Mouse (Mus musculus) myocyte (in vitro differentiated cells): Measurements from ENCODE around the gene Arap2. TPM values are rescaled to one million over a fixed set of nuclear protein-coding genes. Genes with fewer than 3 reads are reported as not detected.

Source experiments
- H3K27me3 ChIP-seq: one replicate; pipeline ENCODE4 v1.6.1; 2011; ENCODE audit not compliant: control insufficient read depth, insufficient read depth, insufficient read length
- H3K36me3 ChIP-seq: one replicate; pipeline ENCODE4 v1.6.1; 2011; ENCODE audit not compliant: control insufficient read depth, insufficient read depth
- H3K4me2 ChIP-seq: one replicate; pipeline ENCODE4 v1.6.1; 2011; ENCODE audit warnings: low read depth, control low read depth
- H3K4me3 ChIP-seq: one replicate; pipeline ENCODE4 v1.5.1; 2011; ENCODE audit warnings: mild to moderate bottlenecking, control low read depth, moderate library complexity
- H3K79me2 ChIP-seq: one replicate; pipeline ENCODE4 v1.6.1; 2011; ENCODE audit not compliant: control insufficient read depth, insufficient read depth
- H3ac ChIP-seq: one replicate; pipeline ENCODE4 v1.6.1; 2011; ENCODE audit not compliant: control insufficient read depth, insufficient read length
- CEBPB ChIP-seq: IDR thresholded peaks from 2 replicates; pipeline ENCODE4 v1.6.1; 2011; ENCODE audit warnings: mild to moderate bottlenecking, moderate library complexity; ENCODE audit not compliant: poor library complexity, insufficient read depth, severe bottlenecking
- E2F4 ChIP-seq: IDR thresholded peaks from one replicate; pipeline ENCODE4 v1.6.1; 2011; ENCODE audit warnings: mild to moderate bottlenecking, control low read depth, moderate library complexity; ENCODE audit not compliant: insufficient read depth
- MAX ChIP-seq: IDR thresholded peaks from one replicate; pipeline ENCODE4 v1.6.1; 2011; ENCODE audit warnings: low read depth, mild to moderate bottlenecking, control low read depth
- MYOD1 ChIP-seq, 3 experiments: IDR thresholded peaks; one replicate each; pipeline ENCODE4 v1.6.1; 2011; ENCODE audit warnings: control low read depth in 2 of 3, low read depth in 2 of 3, mild to moderate bottlenecking in 2 of 3, moderate library complexity in 1 of 3; ENCODE audit not compliant: insufficient read length in 2 of 3, control insufficient read depth in 1 of 3
- MYOG ChIP-seq, 3 experiments: IDR thresholded peaks; one replicate each; pipeline ENCODE4 v1.6.1; 2011; ENCODE audit warnings: control low read depth in 2 of 3, low read depth in 2 of 3, mild to moderate bottlenecking in 2 of 3; ENCODE audit not compliant: insufficient read length in 2 of 3, control insufficient read depth in 1 of 3, insufficient read depth in 1 of 3
- POLR2A ChIP-seq: IDR thresholded peaks from one replicate; pipeline ENCODE4 v1.6.1; 2011; ENCODE audit warnings: low read depth, mild to moderate bottlenecking, control low read depth, moderate library complexity; ENCODE audit not compliant: insufficient read length
- POLR2AphosphoS2 ChIP-seq: IDR thresholded peaks from one replicate; pipeline ENCODE4 v1.6.1; 2011; ENCODE audit warnings: low read depth, control low read depth; ENCODE audit not compliant: insufficient read length
- REST ChIP-seq: IDR thresholded peaks from one replicate; pipeline ENCODE4 v1.6.1; 2011; ENCODE audit warnings: mild to moderate bottlenecking, control low read depth, moderate library complexity; ENCODE audit not compliant: insufficient read depth, insufficient read length
- SRF ChIP-seq: IDR thresholded peaks from one replicate; pipeline ENCODE4 v1.6.1; 2011; ENCODE audit warnings: low read depth; ENCODE audit not compliant: control insufficient read depth, insufficient read length
- TCF12 ChIP-seq: IDR thresholded peaks from one replicate; pipeline ENCODE4 v1.6.1; 2011; ENCODE audit warnings: mild to moderate bottlenecking, control low read depth; ENCODE audit not compliant: poor library complexity, insufficient read depth, severe bottlenecking
- TCF3 ChIP-seq: IDR thresholded peaks from one replicate; pipeline ENCODE4 v1.6.1; 2011; ENCODE audit warnings: low read depth, control low read depth; ENCODE audit not compliant: insufficient read length
- USF1 ChIP-seq: IDR thresholded peaks from one replicate; pipeline ENCODE4 v1.6.1; 2011; ENCODE audit warnings: low read depth, mild to moderate bottlenecking, control low read depth, moderate library complexity
- polyA plus RNA-seq: library from polyadenylated mRNA; unstranded; fragments of >200 nt; fragmentation: generic; extraction: Trizol; gene quantifications from one replicate; pipeline ENCODE4 v1.2.1, GENCODE M21; 2012; ENCODE audit warnings: missing spikeins

Arap2 gene
- polyA plus RNA-seq, 1 experiment = 1.2 TPM

GRCm38 (mm10) chr5:62723261-62724105 is 42.5 kb downstream of the Arap2 start:
- Histone ChIP-seq H3K4me2 (no peak overlapping the region), H3K4me3 (no peak overlapping the region), H3ac (no peak overlapping the region), H3K79me2 (no peaks in the 10 kb centered on the region), H3K27me3 (no peaks in the 10 kb centered on the region), H3K36me3 (no peaks in the 10 kb centered on the region)
- TF ChIP-seq TCF3 (no peak), SRF (no peak), MYOG (IDR thresholded peaks at IDR 0.05; ENCODE audit: control insufficient read depth in 1 of 3, insufficient read depth in 1 of 3, insufficient read length in 2 of 3, low read depth in 2 of 3) (no peak), TCF12 (no peak), MYOD1 (IDR thresholded peaks at IDR 0.05; ENCODE audit: control insufficient read depth in 1 of 3, insufficient read length in 2 of 3, low read depth in 2 of 3) (no peak), E2F4 (no peak), POLR2AphosphoS2 (no peak), REST (no peak), POLR2A (no peak), CEBPB (no peak), USF1 (no peak), MAX (no peak)

GRCm38 (mm10) chr5:62716468-62716867 is 49.5 kb downstream of the Arap2 start:
- Histone ChIP-seq H3K79me2 (no peaks in the 10 kb centered on the region), H3K27me3 (no peaks in the 10 kb centered on the region), H3K4me2 (no peak overlapping the region), H3K36me3 (no peaks in the 10 kb centered on the region), H3K4me3 (no peak overlapping the region), H3ac (no peak overlapping the region)
- TF ChIP-seq USF1 (no peak), POLR2AphosphoS2 (no peak), MYOG (IDR thresholded peaks at IDR 0.05; ENCODE audit: control insufficient read depth in 1 of 3, insufficient read depth in 1 of 3, insufficient read length in 2 of 3, low read depth in 2 of 3) (no peak), TCF3 (no peak), REST (no peak), POLR2A (no peak), MAX (no peak), E2F4 (no peak), CEBPB (no peak), SRF (no peak), TCF12 (no peak), MYOD1 (IDR thresholded peaks at IDR 0.05; ENCODE audit: control insufficient read depth in 1 of 3, insufficient read length in 2 of 3, low read depth in 2 of 3) (no peak)

- no peaks in the 10 kb centered on the region for H3K36me3 ChIP-seq
Measured at GRCm38 (mm10) chr5:62715977-62716376, 50.0 kb downstream of the Arap2 start.

GRCm38 (mm10) chr5:62715436-62715835 is 50.5 kb downstream of the Arap2 start:
- H3K79me2 ChIP-seq = no peaks in the 10 kb centered on the region
- no peaks in the 10 kb centered on the region for H3K36me3 ChIP-seq
- no peaks in the 10 kb centered on the region for H3K27me3 ChIP-seq
- no peak overlapping the region for H3K4me3 ChIP-seq
- no peak overlapping the region for H3ac ChIP-seq
- no peak for TF ChIP-seq E2F4
- TF ChIP-seq POLR2AphosphoS2 = no peak
- TF ChIP-seq CEBPB = no peak
- H3K4me2 ChIP-seq = no peak overlapping the region

More at GRCm38 (mm10) chr5:62715977-62716376, 50.0 kb downstream of the Arap2 start:
- no peak overlapping the region for H3K4me2 ChIP-seq
- no peaks in the 10 kb centered on the region for H3K27me3 ChIP-seq
- TF ChIP-seq CEBPB = no peak
- TF ChIP-seq SRF = no peak
- TF ChIP-seq E2F4 = no peak
- no peak for TF ChIP-seq TCF3
- TF ChIP-seq POLR2A = no peak
- no peak for TF ChIP-seq POLR2AphosphoS2
- TF ChIP-seq MYOD1 (IDR thresholded peaks at IDR 0.05; ENCODE audit: control insufficient read depth in 1 of 3, insufficient read length in 2 of 3, low read depth in 2 of 3) = no peak
- H3ac ChIP-seq = no peak overlapping the region
- no peaks in the 10 kb centered on the region for H3K79me2 ChIP-seq
- no peak overlapping the region for H3K4me3 ChIP-seq

GRCm38 (mm10) chr5:62710955-62711354 is 55.0 kb downstream of the Arap2 start:
- Histone ChIP-seq H3K79me2 (no peaks in the 10 kb centered on the region), H3ac (no peak overlapping the region), H3K4me2 (no peak overlapping the region), H3K4me3 (no peak overlapping the region), H3K27me3 (no peaks in the 10 kb centered on the region), H3K36me3 (no peaks in the 10 kb centered on the region)
- TF ChIP-seq REST (no peak), E2F4 (no peak), POLR2A (no peak), MAX (no peak)
